Mouse (Mus musculus) stomach, embryonic 14.5 days (tissue): ENCODE measurements around the gene Parp4. TPM values are rescaled to one million over a fixed set of nuclear protein-coding genes. Genes with fewer than 3 reads are reported as not detected.

Experiments used
- ATAC-seq: fragments of 200-750 bp; cut with Nextera tagmentation; 2 replicates; pipeline ENCODE4 v1.8.0; 2017; ENCODE audit warnings: low read depth, moderate TSS enrichment; ENCODE audit not compliant: insufficient number of reproducible peaks, insufficient read depth, low FRiP score
- H3K27ac ChIP-seq: fragments of 300-500 bp; sonication (generic); 2 replicates; pipeline ENCODE4 v1.5.1; 2014; ENCODE audit warnings: mild to moderate bottlenecking, low read length, moderate library complexity, mixed read lengths
- H3K27me3 ChIP-seq: fragments of 300-500 bp; sonication (generic); 2 replicates; pipeline ENCODE4 v1.6.1; 2014; ENCODE audit warnings: low read length, control low read depth, mixed read lengths; ENCODE audit not compliant: control insufficient read depth, insufficient read depth
- H3K36me3 ChIP-seq: fragments of 300-500 bp; sonication (generic); 2 replicates; pipeline ENCODE4 v1.6.1; 2014; ENCODE audit warnings: mild to moderate bottlenecking, control low read depth, low read length, moderate library complexity, mixed read lengths; ENCODE audit not compliant: control insufficient read depth, insufficient read depth
- H3K4me1 ChIP-seq: fragments of 300-500 bp; sonication (generic); 2 replicates; pipeline ENCODE4 v1.6.1; 2014; ENCODE audit warnings: low read length, control low read depth, mixed read lengths; ENCODE audit not compliant: control insufficient read depth, insufficient read depth
- H3K4me2 ChIP-seq: fragments of 300-500 bp; sonication (generic); replicated peaks from 2 replicates; pipeline ENCODE4 v1.6.1; 2014; ENCODE audit warnings: low read depth, low read length, control low read depth
- H3K4me3 ChIP-seq: fragments of 300-500 bp; sonication (generic); 2 replicates; pipeline ENCODE4 v1.5.1; 2014; ENCODE audit warnings: low read depth, low read length, control low read depth
- H3K9ac ChIP-seq: fragments of 300-500 bp; sonication (generic); replicated peaks from 2 replicates; pipeline ENCODE4 v1.6.1; 2014; ENCODE audit warnings: low read depth, mild to moderate bottlenecking, control low read depth, low read length, moderate library complexity, mixed read lengths
- H3K9me3 ChIP-seq: fragments of 300-500 bp; sonication (generic); 2 replicates; pipeline ENCODE4 v1.6.1; 2016; ENCODE audit warnings: low read depth, low read length, control low read depth; ENCODE audit not compliant: control insufficient read depth
- WGBS: fragments of 180-500 bp; shearing (Covaris S2); extraction: QIAGEN DNeasy Blood & Tissue Kit; methylation state at CpG from one replicate; pipeline ENCODE4 v1.1.7; 2014; 5-methylcytosine and 5-hydroxymethylcytosine counted together
- polyA plus RNA-seq: library from polyadenylated mRNA; unstranded; fragments of >200 nt; fragmentation: Nextera tagmentation; extraction: Ambion mirVana; gene quantifications from 2 replicates; pipeline ENCODE4 v1.2.1, GENCODE M21; 2014

Parp4 gene
- polyA plus RNA-seq, 1 experiment from 2014 or later: 10.1 TPM

GRCm38 (mm10) chr14:56669046-56669620 lies 93.7 kb downstream of the Parp4 start:
- H3K9ac ChIP-seq: peak overlapping the region; percentile 66
- peak overlapping the region; percentile 55 for H3K4me2 ChIP-seq
- H3K27me3 ChIP-seq: no peaks in the 10 kb centered on the region
- no peaks in the 10 kb centered on the region for H3K9me3 ChIP-seq
- under 1% methylated on average over 13 of the region's 13 CpGs for WGBS
- H3K36me3 ChIP-seq: peaks cover 16% of the 10 kb centered on the region
- H3K27ac ChIP-seq: no peak overlapping the region
- H3K4me1 ChIP-seq: peaks cover 8% of the 10 kb centered on the region; the same call in 1 of the 2 replicates
- H3K4me3 ChIP-seq: peak overlapping the region; percentile 68
- ATAC-seq: no peak

GRCm38 (mm10) chr14:56685426-56685825 lies 110.0 kb downstream of the Parp4 start:
- Histone ChIP-seq H3K4me1 (no peaks in the 10 kb centered on the region), H3K4me2 (no peak overlapping the region), H3K36me3 (peaks cover 59% of the 10 kb centered on the region), H3K4me3 (no peak overlapping the region), H3K9me3 (no peaks in the 10 kb centered on the region), H3K27me3 (no peaks in the 10 kb centered on the region), H3K27ac (no peak overlapping the region), H3K9ac (no peak overlapping the region)
- WGBS: 11% methylated on average over 1 of the region's 1 CpGs
- no peak for ATAC-seq

- WGBS: 97% methylated on average over 1 of the region's 1 CpGs
- no peaks in the 10 kb centered on the region for H3K9me3 ChIP-seq
- no peak overlapping the region for H3K9ac ChIP-seq
- no peak for ATAC-seq
- no peaks in the 10 kb centered on the region for H3K4me1 ChIP-seq
- no peak overlapping the region for H3K4me2 ChIP-seq
- H3K27me3 ChIP-seq: no peaks in the 10 kb centered on the region
- no peak overlapping the region for H3K4me3 ChIP-seq
- no peak overlapping the region for H3K27ac ChIP-seq
- H3K36me3 ChIP-seq: peaks cover 77% of the 10 kb centered on the region
These were observed 113.7 kb downstream of the Parp4 start for GRCm38 (mm10) chr14:56689116-56689515.

- Histone ChIP-seq H3K27ac (no peak overlapping the region), H3K4me1 (no peaks in the 10 kb centered on the region), H3K36me3 (peaks cover 77% of the 10 kb centered on the region), H3K9me3 (no peaks in the 10 kb centered on the region), H3K4me2 (no peak overlapping the region), H3K9ac (no peak overlapping the region), H3K4me3 (no peak overlapping the region), H3K27me3 (no peaks in the 10 kb centered on the region)
- WGBS: 88% methylated on average over 1 of the region's 1 CpGs
- ATAC-seq: no peak
These were observed 114.3 kb downstream of the Parp4 start for GRCm38 (mm10) chr14:56689766-56690165.

- no peaks in the 10 kb centered on the region for H3K27me3 ChIP-seq
- no peak overlapping the region for H3K27ac ChIP-seq
- no peaks in the 10 kb centered on the region for H3K4me1 ChIP-seq
- no peak for ATAC-seq
- no peak overlapping the region for H3K4me3 ChIP-seq
- H3K4me2 ChIP-seq: no peak overlapping the region
- no peaks in the 10 kb centered on the region for H3K9me3 ChIP-seq
- H3K36me3 ChIP-seq: peaks cover 76% of the 10 kb centered on the region
- 85% methylated on average over 3 of the region's 3 CpGs for WGBS
- no peak overlapping the region for H3K9ac ChIP-seq
These were observed 120.1 kb downstream of the Parp4 start for GRCm38 (mm10) chr14:56695495-56695894.

GRCm38 (mm10) chr14:56697836-56698235 lies 122.4 kb downstream of the Parp4 start:
- H3K4me2 ChIP-seq: no peak overlapping the region
- no peaks in the 10 kb centered on the region for H3K27me3 ChIP-seq
- H3K9me3 ChIP-seq: no peaks in the 10 kb centered on the region
- H3K36me3 ChIP-seq: peaks cover 62% of the 10 kb centered on the region
- ATAC-seq: no peak
- 85% methylated on average over 5 of the region's 5 CpGs for WGBS
- H3K4me3 ChIP-seq: no peak overlapping the region
- H3K9ac ChIP-seq: no peak overlapping the region
- H3K4me1 ChIP-seq: no peaks in the 10 kb centered on the region
- no peak overlapping the region for H3K27ac ChIP-seq

- WGBS: 91% methylated on average over 4 of the region's 4 CpGs
- H3K9ac ChIP-seq: no peak overlapping the region
- H3K36me3 ChIP-seq: peaks cover 22% of the 10 kb centered on the region
- no peak overlapping the region for H3K4me3 ChIP-seq
- H3K4me1 ChIP-seq: no peaks in the 10 kb centered on the region
- H3K27me3 ChIP-seq: no peaks in the 10 kb centered on the region
- H3K4me2 ChIP-seq: no peak overlapping the region
- H3K9me3 ChIP-seq: no peaks in the 10 kb centered on the region
- no peak overlapping the region for H3K27ac ChIP-seq
- no peak; the same call in 1 of the 2 replicates for ATAC-seq
These were observed 127.2 kb downstream of the Parp4 start for GRCm38 (mm10) chr14:56702644-56703043.

- no peaks in the 10 kb centered on the region for H3K9me3 ChIP-seq
- WGBS: 48% methylated on average over 4 of the region's 4 CpGs
- H3K4me2 ChIP-seq: no peak overlapping the region
- no peak for ATAC-seq
- no peak overlapping the region for H3K27ac ChIP-seq
- H3K4me3 ChIP-seq: no peak overlapping the region
- H3K36me3 ChIP-seq: peaks cover 1% of the 10 kb centered on the region; the same call in 1 of the 2 replicates
- no peaks in the 10 kb centered on the region for H3K27me3 ChIP-seq
- H3K4me1 ChIP-seq: no peaks in the 10 kb centered on the region
- H3K9ac ChIP-seq: no peak overlapping the region
These were observed 130.3 kb downstream of the Parp4 start for GRCm38 (mm10) chr14:56705687-56706086.
